Mouse (Mus musculus) yolk sac, embryonic 10.5 days (tissue): Measurements from ENCODE around the gene Ppp1r12b.
A peak's percentile ranks its signal among the peaks of the same experiment; 100 is the strongest.

ENCODE experiments used
- DNase-seq: peaks from one replicate; pipeline ENCODE4 v3.0.0-alpha.2; 2017; ENCODE audit warnings: low spot score

Ppp1r12b gene

DNA sequence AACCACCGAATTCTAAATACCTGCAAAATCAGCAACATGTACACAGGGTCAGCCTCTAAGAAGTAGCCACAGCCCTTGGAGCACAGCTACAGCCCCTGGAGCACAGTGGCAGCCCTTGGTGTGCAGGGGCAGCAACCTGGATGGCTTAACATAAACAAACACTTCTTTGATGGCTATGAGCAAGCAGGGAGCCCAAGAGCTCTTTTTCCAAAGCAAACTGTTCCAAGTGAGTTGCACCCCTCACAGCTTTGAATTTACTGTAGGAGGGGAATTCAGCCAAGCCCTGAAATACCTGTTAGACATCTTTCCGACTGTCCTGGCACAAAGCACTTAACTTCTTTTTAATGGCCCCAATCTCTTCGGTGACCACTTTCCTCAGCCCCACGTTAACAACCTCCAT lies 14.9 kb downstream of the Ppp1r12b start:
- DNase-seq = no peak

DNA sequence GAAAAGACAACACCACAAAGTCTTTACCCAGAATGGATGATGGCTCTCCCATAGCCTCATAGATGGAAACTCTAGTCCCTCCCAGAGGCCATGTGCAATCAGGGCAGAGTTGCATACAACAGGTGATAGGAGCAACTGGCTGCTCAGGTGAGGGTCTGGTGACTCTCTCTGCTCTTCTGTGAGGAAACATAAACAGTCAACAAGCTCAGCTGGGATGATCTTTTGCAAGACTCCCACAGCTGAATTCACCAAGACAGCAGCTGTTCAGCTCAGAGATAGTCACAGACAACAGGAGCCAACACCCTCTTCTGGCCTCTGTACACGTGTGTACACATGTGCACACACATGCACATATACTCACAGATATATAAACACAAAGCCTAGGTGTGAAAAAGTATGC lies 17.5 kb downstream of the Ppp1r12b start:
- no peak for DNase-seq

DNA sequence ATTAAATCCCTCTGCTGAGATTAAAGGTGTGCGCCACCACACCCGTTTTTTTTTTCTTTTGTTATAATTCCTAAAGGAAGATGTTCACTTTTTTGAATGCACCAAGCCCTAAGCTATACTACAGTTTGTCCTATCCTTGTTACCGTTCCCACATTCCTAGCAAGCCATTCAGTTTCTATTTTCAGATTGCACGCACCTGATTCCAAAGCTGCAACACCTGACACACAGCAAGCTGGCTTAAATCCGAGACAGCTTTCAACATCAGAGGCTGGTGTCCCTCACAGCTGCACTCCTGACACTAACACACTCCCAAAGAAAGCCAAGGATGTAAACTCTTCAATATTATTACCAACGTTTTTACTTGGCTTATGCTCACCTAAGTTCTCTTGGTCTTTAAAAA lies 19.4 kb downstream of the Ppp1r12b start:
- DNase-seq = no peak

DNA sequence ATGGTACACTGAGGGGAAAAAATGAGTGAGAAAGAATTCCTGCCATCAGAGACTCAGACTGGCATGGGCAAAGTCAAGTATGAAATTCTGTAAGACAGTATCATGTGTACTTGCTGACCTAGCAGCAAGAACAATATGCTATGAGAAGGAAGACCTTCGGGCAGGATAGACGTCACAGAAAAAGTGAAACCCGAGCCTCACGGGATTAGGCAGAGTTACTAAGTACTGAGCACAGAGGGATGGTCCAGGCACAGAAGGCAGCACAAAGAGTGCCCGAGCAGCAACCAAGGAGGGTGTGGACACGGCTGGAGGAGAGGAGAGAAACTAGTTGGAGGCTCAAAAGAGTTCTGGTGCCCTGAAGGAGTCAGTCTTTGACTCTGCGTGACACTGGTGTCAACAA lies 23.3 kb downstream of the Ppp1r12b start:
- no peak for DNase-seq

DNA sequence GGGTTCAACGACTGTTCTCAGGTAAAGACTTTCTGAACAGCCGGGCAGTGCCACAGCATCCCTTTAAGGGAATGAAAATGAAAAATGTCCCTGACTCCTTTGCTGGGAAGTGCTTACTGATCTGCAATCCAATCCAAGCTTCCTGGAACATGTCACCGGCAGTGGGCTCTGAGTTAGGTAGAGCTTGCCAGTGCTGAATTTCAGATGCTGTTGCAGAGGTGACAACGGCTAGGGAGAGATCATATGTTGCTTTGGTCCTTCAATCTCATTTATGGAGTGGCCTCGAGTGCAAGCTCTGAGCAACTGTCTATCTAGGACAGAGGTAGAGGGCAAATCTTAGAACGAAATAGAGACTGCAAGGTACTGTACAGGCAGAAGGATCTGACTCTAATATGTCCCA lies 36.7 kb downstream of the Ppp1r12b start:
- DNase-seq = no peak

DNA sequence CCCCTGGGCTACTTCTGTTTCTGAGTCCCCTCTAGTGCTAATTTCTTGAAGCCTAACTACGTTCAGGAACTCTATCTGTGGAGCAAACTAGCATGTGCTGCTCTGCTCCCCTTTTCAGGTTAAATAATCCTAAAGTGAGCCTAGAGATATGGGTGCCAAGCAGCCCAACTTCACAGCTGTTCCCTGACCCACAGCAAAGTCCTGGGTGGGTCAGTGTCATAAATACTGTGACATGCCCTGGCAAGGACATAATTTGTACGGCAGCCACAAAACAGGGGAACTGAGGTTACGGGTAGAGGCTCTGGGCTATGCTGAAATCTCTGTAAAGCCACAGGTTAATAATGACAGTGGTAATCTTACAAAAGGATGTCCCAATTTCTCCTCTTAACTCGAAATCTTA lies 40.3 kb downstream of the Ppp1r12b start:
- no peak for DNase-seq

DNA sequence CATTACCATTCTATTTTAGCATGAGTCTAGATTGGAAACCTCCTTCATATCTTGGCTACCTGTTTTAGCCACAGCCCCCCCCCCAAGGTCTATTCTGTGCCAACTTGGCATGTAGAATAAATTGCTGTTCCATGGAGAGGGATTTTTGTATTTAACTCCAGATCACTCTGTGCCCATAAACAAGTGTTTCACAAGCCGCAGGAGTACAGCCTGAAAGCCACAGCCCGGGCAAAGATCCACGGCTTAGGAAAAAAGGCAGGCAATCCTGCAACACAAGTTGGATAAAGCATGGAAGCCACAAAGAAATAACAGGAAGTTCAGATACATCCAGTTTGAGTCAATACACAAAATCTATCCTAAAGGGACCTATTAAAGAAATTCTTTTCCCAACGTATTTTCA lies 42.2 kb downstream of the Ppp1r12b start:
- no peak for DNase-seq

DNA sequence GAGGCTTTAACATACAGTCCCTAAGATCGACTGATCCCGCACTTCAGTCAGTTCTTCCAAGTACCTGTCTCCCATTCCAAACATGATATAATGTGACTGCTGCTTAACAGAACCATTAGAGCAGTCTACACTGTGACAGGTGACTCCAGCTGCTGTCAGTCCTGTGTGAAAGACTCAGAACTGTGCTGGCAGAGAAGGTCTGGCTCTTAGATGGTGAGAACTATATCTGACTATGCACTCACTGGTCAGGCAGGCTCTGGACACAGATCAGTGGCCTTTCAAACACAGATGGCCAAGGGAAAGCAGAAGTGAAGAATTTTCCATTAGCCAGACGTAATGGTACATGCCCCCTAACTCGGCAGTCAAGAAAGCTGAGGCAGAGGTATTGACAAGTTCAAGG lies 43.9 kb downstream of the Ppp1r12b start:
- no peak for DNase-seq

DNA sequence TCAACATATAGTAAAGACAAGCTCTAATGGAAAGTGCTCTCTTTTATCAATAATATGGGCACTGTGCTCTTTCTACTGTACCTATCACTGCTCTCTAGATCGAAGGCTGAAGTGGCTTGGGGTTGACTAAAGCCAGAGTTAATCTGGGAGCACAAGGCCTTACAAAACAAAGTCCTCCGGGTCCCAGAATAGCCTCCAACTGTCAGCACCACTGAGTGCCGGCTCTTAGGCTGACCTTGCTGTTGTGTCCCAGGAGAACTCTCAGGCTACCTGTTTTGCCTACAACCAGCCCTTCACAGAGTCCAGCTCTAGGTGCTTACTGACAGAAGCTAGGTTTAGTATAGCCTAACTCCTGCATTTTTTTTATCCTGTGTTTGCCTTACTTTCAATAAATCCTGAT lies 45.7 kb downstream of the Ppp1r12b start:
- DNase-seq = no peak

DNA sequence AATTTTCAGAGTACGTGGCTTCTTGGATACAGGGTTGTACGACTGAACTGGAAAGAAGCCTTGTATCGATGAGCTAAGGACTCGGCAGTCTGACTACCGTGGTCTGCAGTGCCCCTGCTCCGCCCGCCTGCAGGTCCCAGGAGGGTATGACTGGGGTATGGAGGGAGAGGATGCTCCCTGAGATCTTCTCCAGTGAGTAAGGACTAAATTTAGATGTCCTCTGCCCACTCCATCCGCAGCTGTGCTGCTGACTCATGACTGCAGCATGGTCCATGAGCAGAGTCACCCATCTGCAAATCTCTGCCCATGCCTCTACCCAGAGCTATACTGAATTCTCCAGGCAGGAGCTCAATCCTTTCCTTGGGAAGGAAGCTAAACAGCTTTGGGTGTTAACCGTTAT lies 46.3 kb downstream of the Ppp1r12b start:
- DNase-seq = no peak

DNA sequence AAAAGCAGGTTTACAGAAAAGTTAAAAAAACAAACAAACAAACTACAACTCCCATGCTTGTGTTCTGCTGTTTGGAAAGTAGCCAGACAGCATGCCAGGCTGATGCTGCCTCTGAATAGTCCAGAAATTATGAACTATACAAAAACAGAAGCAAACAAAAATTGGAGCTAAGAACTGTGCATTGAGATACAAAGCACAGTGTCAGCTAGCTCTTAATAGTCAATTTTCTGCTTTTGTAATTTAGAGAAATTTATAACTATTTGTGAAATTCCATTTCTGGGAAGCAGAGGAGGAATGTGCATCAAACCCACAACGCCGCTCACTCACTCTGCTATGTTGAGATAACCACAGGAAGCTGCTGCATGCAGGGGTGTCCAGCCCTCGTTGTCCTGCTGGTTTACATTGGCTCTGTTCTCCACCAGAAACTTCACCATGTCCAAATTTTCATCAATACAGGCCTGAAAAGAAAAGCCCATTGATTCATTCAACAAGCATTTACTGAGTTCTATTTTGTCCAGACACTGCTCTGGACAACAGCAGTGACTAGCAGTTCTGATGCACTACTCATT lies 53.6 kb downstream of the Ppp1r12b start:
- no peak for DNase-seq

DNA sequence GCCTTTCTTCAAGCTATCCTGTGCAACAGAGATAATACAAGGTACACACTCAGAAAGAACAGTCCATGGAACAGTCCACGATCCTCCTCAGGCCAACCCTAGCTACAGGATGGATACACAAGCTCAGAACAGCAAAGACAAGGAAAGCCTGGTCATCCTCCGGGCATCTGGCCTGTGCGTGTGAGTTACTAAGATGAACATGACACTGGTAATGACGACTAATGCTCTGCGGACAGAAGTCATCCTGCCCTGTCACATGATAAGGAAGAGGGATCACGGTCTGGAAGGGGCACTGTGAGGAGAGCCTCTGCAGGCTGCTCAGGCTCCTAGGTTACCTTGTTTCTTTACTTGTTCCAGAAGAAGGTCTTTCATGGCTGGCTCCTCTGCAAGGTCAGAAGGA lies 59.7 kb downstream of the Ppp1r12b start:
- no peak for DNase-seq

DNA sequence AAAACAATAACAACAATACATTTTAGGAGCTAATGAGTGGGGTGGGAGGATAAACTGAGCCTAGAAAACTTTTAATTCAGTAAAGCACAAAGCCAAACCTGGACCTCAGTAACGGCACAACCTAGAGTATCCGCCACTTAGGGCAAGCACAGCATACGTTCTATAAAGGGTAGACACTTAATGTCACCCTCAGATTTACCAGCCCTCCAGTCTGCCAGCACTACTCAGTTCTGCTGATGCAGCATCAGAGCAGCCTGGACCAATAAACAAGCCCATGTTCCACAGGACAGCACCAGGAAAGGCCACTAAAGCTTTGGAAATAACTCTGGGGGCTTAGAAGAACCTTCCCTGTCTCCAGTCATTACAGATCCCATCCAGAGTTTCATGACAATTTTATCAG lies 60.9 kb downstream of the Ppp1r12b start:
- DNase-seq = no peak

DNA sequence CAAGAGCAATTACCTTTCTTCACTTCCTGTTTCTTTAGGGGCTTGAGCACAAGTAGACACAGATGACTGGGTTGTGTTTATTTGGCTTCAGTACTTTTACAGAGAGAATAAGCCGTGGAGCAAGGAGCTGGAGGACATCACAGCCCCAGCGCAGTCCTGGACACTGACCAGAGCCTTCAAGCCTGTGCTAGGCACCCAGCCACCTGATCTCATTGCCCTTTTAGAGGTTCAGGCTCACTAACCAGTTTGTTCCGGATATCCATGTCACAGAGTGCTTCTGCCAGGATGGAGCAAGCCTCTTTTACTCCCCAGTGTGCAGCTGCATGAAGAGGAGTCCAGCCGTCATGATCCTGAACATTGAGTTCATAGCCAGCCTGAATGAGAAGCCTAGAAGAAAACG lies 63.8 kb downstream of the Ppp1r12b start:
- DNase-seq = no peak

DNA sequence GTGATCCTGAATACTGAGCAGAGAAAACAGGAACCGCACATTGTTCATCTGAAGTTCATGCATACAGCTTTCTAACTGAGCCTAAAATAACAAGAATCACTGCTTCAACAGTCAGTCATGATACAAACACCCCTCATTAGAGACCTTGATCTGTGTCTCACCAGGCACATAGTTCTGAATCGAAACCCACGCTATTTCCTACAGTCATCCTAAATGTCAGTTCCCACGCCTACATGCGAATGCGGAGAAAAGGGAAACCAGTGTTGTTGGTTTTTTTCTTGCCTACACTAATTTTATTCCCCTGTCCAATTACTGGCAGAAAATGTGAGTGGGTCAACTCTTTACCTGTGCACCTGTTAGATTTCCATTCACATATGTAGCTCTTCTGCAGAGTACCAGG lies 66.1 kb downstream of the Ppp1r12b start:
- DNase-seq = no peak

DNA sequence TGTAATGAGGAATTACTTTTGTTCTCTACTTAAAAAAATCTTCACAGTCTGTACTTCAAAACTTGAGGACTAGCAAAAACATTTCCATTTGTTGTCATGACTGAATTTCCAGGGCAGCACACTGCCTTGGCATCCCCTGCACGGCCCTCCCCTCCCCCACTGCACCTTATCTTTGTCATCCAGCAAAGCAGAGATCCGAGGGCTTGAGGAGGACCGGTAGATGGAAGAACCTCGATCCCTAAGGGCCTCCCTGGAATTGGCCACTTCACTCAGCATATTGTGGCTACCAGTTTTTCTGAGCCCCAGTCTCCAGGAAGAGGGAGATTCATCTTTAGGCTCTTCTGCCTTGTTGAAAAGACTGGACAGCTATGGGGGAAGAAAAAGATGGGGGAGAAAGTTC lies 79.9 kb downstream of the Ppp1r12b start:
- no peak for DNase-seq

DNA sequence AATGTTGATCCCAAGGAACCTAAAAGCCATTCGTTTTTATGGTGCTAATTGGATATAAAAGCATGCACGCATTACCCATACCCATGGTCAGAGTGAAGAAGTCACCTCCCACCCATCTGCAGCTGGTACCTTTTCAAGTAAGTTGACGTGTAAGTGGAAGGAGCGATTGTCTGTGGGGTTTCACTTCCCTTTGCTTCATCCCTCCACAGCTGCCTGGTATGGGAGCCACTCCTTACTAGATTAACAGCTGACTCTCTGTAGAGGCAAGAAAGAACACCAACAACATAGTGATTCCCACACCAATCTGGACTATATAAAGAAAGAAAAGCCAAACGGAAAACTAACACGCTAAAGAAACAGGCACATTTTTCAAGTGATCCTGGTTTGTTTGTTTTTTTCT lies 83.1 kb downstream of the Ppp1r12b start:
- no peak for DNase-seq

DNA sequence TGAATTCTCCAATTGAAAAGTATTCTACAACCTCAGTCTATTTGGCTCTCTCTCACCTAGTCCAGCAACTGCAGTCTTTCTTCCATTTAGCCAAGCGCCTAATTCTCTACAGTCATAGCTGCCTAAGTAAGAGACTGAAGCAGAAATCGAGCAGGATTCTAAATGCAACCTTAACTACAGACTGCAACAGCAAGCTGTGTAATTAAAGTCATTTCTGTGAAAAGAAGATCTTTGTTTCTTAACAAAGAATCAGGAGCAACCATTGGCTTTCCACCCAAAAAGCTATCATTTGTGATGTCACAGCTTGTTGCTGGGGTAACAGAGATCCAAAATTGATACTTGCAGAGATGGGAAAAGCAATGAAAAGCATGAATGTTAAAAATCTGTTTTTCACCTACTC lies 89.3 kb downstream of the Ppp1r12b start:
- DNase-seq = no peak

DNA sequence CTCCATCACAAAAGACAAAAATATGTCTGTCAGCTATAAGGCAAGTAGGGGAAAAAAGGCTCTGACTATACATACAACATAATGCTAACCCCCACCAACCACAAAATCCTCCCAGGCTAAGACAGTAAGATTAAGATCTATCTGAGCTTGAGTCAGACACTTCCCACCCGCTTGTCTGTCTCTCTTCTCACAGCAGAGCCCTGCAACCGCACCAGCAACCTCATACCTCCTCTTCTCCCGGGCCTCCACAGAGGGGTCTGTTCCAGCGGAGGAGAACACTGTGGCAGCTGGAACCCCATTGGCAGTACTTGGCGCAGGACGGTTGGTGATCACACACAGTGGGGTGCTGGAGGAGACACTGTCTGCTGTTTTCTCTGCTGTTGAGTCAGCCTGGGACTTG lies 90.2 kb downstream of the Ppp1r12b start:
- DNase-seq = no peak

DNA sequence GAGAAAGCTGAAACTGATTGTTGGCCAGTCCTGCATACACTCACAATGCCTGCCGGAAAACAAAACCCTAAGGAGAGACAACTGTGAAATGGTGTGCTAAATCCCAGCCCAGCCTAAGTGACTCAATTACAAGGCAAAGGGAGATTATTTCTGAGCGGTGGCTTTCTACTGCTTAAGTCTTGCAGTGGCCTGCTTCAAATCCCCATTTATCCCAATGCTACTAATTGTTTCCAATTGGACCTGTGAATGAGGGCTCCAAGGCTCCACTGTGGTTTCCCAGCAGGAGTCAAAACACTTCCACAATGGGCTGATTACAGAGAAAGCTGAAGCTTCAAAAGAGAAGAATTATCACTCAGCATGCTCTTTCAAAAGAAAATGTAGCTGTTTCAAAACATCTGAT lies 95.2 kb downstream of the Ppp1r12b start:
- DNase-seq = no peak

DNA sequence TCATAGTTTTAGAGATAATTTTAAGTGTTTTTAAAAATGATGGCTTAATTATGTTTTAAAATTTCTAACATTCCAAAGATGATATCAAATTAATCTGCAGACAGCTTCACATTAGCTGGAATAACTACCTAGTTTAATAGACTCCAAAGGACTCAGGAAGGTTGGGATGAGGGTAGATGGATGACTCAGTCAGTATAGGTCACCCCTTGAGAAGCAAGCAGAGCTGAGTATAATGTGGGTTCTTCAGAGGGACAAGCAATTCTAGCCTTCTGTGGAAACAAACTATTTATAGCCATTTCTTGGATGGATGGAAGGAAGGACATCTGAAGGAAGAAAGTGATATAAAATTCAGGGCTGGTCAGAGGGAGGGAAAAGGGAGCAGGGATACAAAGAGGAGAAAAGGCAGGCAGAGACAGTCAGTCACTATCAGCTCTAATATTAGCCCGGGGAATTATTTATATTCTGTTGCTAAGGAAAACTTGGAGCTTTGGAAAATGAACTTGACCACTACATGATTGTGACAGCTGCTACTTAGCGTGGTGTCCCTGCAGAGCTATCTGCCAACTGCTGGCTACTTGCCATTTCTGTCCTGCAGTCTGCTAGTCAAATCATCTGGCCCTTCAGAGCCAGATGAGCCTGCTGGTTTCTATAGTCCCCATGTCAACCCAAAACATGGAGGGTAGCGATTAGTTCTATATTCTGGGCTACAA lies 97.2 kb downstream of the Ppp1r12b start:
- no peak for DNase-seq

DNA sequence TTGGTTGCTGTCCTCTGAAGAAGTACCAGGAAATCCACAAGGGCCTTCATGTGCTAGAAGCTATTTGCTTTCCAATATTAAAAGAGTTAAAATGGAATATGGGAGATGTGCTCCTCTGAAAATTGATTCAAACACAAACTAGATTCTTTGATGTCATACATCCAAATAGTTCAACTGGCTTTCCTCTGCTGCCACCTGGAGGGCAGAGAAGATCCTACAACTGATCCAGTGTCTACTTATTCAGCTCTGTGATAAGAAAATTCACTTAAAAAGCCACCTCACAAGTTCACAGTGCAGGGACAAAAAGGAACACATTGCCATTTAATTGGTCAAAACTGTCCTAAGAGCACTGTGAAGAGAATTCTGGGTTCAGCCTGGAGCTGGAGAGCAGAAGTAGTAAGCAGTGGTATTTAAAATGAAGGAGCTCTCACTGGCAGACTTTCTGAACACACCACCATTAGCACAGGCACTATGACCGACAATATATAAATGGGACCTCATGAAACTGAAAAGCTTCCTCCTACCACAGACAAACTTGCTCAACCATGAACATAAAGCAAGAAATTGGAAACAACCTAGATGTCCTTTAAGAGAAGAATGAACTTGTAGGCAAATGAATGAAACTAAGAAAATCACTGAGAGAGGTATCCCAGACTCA lies 101.3 kb downstream of the Ppp1r12b start:
- peak; percentile 22 for DNase-seq

DNA sequence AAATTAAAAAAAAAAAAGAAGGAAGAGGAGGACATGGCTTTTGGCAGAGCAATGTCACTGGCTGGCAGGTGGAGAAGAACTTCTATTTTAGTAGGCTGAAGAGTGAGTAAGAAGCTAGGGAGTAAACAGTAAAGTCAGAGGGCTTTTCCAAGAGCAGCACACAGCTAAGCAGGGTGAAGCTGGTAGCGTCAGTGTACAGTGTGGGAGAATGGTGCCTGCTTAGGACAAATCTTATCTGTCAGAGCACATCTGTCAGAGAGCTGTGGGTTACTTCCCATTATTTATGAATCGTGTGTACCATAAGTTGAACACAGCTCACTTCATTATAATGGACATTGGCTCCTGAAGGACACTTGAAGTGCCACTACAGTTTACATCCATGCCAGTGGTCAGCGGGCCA lies 102.9 kb downstream of the Ppp1r12b start:
- DNase-seq = no peak

DNA sequence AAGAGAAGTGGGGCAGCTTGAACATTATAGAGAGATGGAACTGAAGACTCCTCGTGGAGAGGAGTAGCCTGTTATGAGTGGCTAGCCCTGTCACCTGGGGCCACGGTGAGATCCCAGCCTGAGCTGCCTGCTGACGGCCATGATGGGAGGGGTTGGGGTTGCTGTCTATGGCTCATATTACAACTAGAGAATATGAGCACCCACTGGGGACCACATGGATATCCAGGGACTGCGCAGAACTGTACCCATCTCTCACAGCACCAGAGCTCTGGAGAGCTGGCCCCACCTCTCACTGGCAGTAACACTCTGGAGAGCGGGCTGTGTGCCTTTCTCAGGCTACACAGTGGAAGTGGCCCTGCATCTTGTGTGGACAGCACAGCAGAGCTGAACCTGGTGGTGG lies 104.5 kb downstream of the Ppp1r12b start:
- no peak for DNase-seq
